ENCODE assay signal across 24 mouse cellular contexts in the genomic region with DNA sequence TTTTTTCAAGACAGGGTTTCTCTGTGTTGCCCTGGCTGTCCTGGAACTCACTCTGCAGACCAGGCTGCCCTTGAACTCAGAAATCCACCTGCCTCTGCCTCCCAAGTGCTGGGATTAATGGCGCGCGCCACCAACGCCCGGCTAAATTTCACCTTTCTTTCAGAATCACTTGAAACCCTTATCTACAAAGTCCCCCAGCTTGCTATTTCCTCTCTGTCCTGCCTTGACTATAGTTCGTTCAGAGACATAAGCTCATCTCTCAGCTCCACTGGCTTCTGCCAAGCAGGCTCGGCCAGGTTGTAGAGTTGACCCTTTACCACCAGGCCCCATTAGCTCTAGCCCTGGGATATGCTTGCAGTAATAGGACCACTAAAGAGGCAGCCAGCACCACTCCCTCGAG. TPM values are rescaled to one million over a fixed set of nuclear protein-coding genes. Genes with fewer than 3 reads are reported as not detected.
A peak's percentile ranks its signal among the peaks of the same experiment; 100 is the strongest.
DNase-seq lines count a peak whose midpoint lies in the region; ATAC-seq lines count a peak whose summit lies in the region.
"Had no signal": no experiment of that assay in that cellular context is flagged by ENCODE, and none has a peak within 500 bp of the region (broad histone marks: within the 10 kb centered on the region; RNA-seq: fewer than 3 reads in every experiment).

No protein-coding gene starts in this region.

- H3K9ac ChIP-seq in heart, embryonic 15.5 days = no peak overlapping the region
- H3K9ac ChIP-seq in lung, embryonic 15.5 days = no peak overlapping the region
- no peak overlapping the region for H3K9ac ChIP-seq in hindbrain, embryonic 12.5 days
- H3K9ac ChIP-seq: embryonic facial prominence, embryonic 12.5 days; forebrain, embryonic 12.5 days had no signal

- H3K27ac ChIP-seq in heart, embryonic 10.5 days = 0 out of 2 replicates have a peak overlapping the region, but pooled peaks have one; percentile 18
- peak overlapping the region; percentile 48 for H3K27ac ChIP-seq in heart, embryonic 15.5 days
- H3K27ac ChIP-seq in lung, embryonic 15.5 days = 0 out of 2 replicates have a peak overlapping the region, but pooled peaks have one; percentile 19
- H3K27ac ChIP-seq in hindbrain, embryonic 12.5 days = no peak overlapping the region
- H3K27ac ChIP-seq: embryonic facial prominence, embryonic 12.5 days; forebrain, embryonic 12.5 days had no signal

- no peak overlapping the region for H3K4me2 ChIP-seq in heart, embryonic 15.5 days
- no peak overlapping the region for H3K4me2 ChIP-seq in lung, embryonic 15.5 days
- no peak overlapping the region for H3K4me2 ChIP-seq in hindbrain, embryonic 12.5 days (replicated peaks)
- H3K4me2 ChIP-seq: embryonic facial prominence, embryonic 12.5 days; forebrain, embryonic 12.5 days had no signal

- no peaks in the 10 kb centered on the region for H3K36me3 ChIP-seq in heart, embryonic 10.5 days
- no peaks in the 10 kb centered on the region for H3K36me3 ChIP-seq in heart, embryonic 15.5 days
- H3K36me3 ChIP-seq in lung, embryonic 15.5 days = no peaks in the 10 kb centered on the region
- H3K36me3 ChIP-seq in hindbrain, embryonic 12.5 days = no peaks in the 10 kb centered on the region
- H3K36me3 ChIP-seq: embryonic facial prominence, embryonic 12.5 days; forebrain, embryonic 12.5 days; G1E had no signal

- H3K4me1 ChIP-seq in heart, embryonic 10.5 days = peaks cover 21% of the 10 kb centered on the region
- peaks cover 16% of the 10 kb centered on the region for H3K4me1 ChIP-seq in heart, embryonic 15.5 days (replicated peaks)
- peaks cover 11% of the 10 kb centered on the region for H3K4me1 ChIP-seq in lung, embryonic 15.5 days
- H3K4me1 ChIP-seq in hindbrain, embryonic 12.5 days = no peaks in the 10 kb centered on the region
- H3K4me1 ChIP-seq: embryonic facial prominence, embryonic 12.5 days; forebrain, embryonic 12.5 days had no signal

- intact Hi-C loops in heart, postnatal 36 days (cut with DNase I) = no loop called here

- peaks cover 9% of the 10 kb centered on the region; the same call in 1 of the 2 replicates for H3K27me3 ChIP-seq in heart, embryonic 10.5 days (ENCODE audit: insufficient read depth, poor library complexity, severe bottlenecking)
- peaks cover 3% of the 10 kb centered on the region; the same call in 1 of the 2 replicates for H3K27me3 ChIP-seq in heart, embryonic 15.5 days
- H3K27me3 ChIP-seq in lung, embryonic 15.5 days = peaks cover 3% of the 10 kb centered on the region
- peaks cover 9% of the 10 kb centered on the region for H3K27me3 ChIP-seq in hindbrain, embryonic 12.5 days

- no peak for ATAC-seq in heart, embryonic 15.5 days (replicated peaks; ENCODE audit: insufficient number of reproducible peaks, insufficient read depth, low FRiP score, low read depth)
- ATAC-seq in lung, embryonic 15.5 days (ENCODE audit: borderline replicate concordance, extremely low read depth, low FRiP score, low TSS enrichment) = no peak
- ATAC-seq in erythroid progenitor cell, adult 5-6 weeks (replicated peaks; ENCODE audit: low FRiP score, poor library complexity, severe bottlenecking) = 0 out of 2 replicates have a peak, but pooled peaks have one; percentile 25
- no peak for ATAC-seq in hindbrain, embryonic 12.5 days (ENCODE audit: low FRiP score)
- ATAC-seq: CD4-positive, CD25-positive, alpha-beta regulatory T cell, adult 4 months; forebrain, embryonic 16.5 days; hindbrain, embryonic 16.5 days; inflammation-experienced regulatory T-cells, adult 6 months; intestine, postnatal 0 days had no signal

- DNase-seq in heart, embryonic 10.5 days (ENCODE audit: low spot score) = no peak
- no peak for DNase-seq in heart, adult 18-20 months
- no peak for DNase-seq in heart, postnatal 36 days
- DNase-seq in lung, postnatal 14 days = no peak
- DNase-seq: adrenal gland, postnatal 10 days; B cell, adult 2 months; cerebellum, adult 11 months; cerebellum, adult 8-10 months; gastrocnemius, postnatal 10 days had no signal

- H3K4me3 ChIP-seq in heart, embryonic 10.5 days = no peak overlapping the region
- no peak overlapping the region for H3K4me3 ChIP-seq in heart, embryonic 15.5 days
- no peak overlapping the region for H3K4me3 ChIP-seq in lung, embryonic 15.5 days
- no peak overlapping the region for H3K4me3 ChIP-seq in hindbrain, embryonic 12.5 days
- H3K4me3 ChIP-seq: embryonic facial prominence, embryonic 12.5 days; forebrain, embryonic 12.5 days had no signal

- no peaks in the 10 kb centered on the region for H3K9me3 ChIP-seq in heart, embryonic 10.5 days
- no peaks in the 10 kb centered on the region for H3K9me3 ChIP-seq in heart, embryonic 15.5 days (replicated peaks)
- H3K9me3 ChIP-seq in lung, embryonic 15.5 days = no peaks in the 10 kb centered on the region
- no peaks in the 10 kb centered on the region for H3K9me3 ChIP-seq in hindbrain, embryonic 12.5 days (replicated peaks)
- H3K9me3 ChIP-seq: embryonic facial prominence, embryonic 12.5 days; forebrain, embryonic 12.5 days; G1E had no signal

- WGBS in heart, embryonic 10.5 days = 70% methylated on average over 8 of the region's 8 CpGs
- WGBS in heart, embryonic 15.5 days = 65% methylated on average over 8 of the region's 8 CpGs
- 64% methylated on average over 8 of the region's 8 CpGs for WGBS in lung, embryonic 15.5 days
- 84% methylated on average over 8 of the region's 8 CpGs for WGBS in hindbrain, embryonic 12.5 days

RNA-seq across cellular contexts. Expression of gene Zbtb8b, which starts 6.7 kb away (rescaled TPM):
- 3.4 and 3.9 TPM in 2 replicates for polyA plus RNA-seq in heart, embryonic 10.5 days (2016; fragmentation: Nextera tagmentation; extraction: Ambion mirVana)
- total RNA-seq in heart, adult 18-20 months (2021) = under 1 TPM in 1 of 2 experiments, not detected in 1; 0.69 TPM
- 5.8 and 6.2 TPM in 2 replicates for polyA plus RNA-seq in heart, embryonic 15.5 days (2015; fragmentation: Nextera tagmentation; extraction: Ambion mirVana)
- not detected for total RNA-seq in heart, postnatal 36 days (2021)
- 2.2 and 3.1 TPM in 2 replicates for polyA plus RNA-seq in lung, embryonic 15.5 days (2015; fragmentation: Nextera tagmentation; extraction: Ambion mirVana)
- not detected in 2 replicates for total RNA-seq in erythroid progenitor cell, adult 5-6 weeks (2015; ENCODE audit: low replicate concordance)
- total RNA-seq in erythroid progenitor cell, adult 5-6 weeks (2017; ENCODE audit: low replicate concordance) = not detected in 2 replicates
- 6.0 and 6.4 TPM in 2 replicates for polyA plus RNA-seq in hindbrain, embryonic 12.5 days (2016; fragmentation: Nextera tagmentation; extraction: Ambion mirVana)
- total RNA-seq: gastrocnemius, postnatal 10 days had no signal
- polyA plus RNA-seq: CD4-positive, CD25-positive, alpha-beta regulatory T cell, adult 4 months; G1E; inflammation-experienced regulatory T-cells, adult 6 months had no signal

RNA-seq across cellular contexts. Expression of gene Bsdc1, which starts 14.0 kb away (rescaled TPM):
- 22.4 and 22.9 TPM in 2 replicates for polyA plus RNA-seq in heart, embryonic 10.5 days (2016; fragmentation: Nextera tagmentation; extraction: Ambion mirVana)
- total RNA-seq in heart, adult 18-20 months (2021) = 10 to 100 TPM; 46.7 to 49.1 TPM
- 23.1 and 27.2 TPM in 2 replicates for polyA plus RNA-seq in heart, embryonic 15.5 days (2015; fragmentation: Nextera tagmentation; extraction: Ambion mirVana)
- 10 to 100 TPM; 50.3 to 53.8 TPM for total RNA-seq in heart, postnatal 36 days (2021)
- 23.1 and 24.2 TPM in 2 replicates for polyA plus RNA-seq in lung, embryonic 15.5 days (2015; fragmentation: Nextera tagmentation; extraction: Ambion mirVana)
- total RNA-seq in erythroid progenitor cell, adult 5-6 weeks (2015; ENCODE audit: low replicate concordance) = 127 and 193 TPM in 2 replicates
- 200 and 208 TPM in 2 replicates for total RNA-seq in erythroid progenitor cell, adult 5-6 weeks (2017; ENCODE audit: low replicate concordance)
- 33.0 TPM in 2 replicates for polyA plus RNA-seq in hindbrain, embryonic 12.5 days (2016; fragmentation: Nextera tagmentation; extraction: Ambion mirVana)

RNA-seq across cellular contexts. Expression of gene Tssk3, which starts 43.5 kb away (rescaled TPM):
- polyA plus RNA-seq in heart, embryonic 10.5 days (2016; fragmentation: Nextera tagmentation; extraction: Ambion mirVana) = not detected in 2 replicates
- total RNA-seq in heart, adult 18-20 months (2021) = not detected
- not detected in 2 replicates for polyA plus RNA-seq in heart, embryonic 15.5 days (2015; fragmentation: Nextera tagmentation; extraction: Ambion mirVana)
- total RNA-seq in heart, postnatal 36 days (2021) = not detected
- polyA plus RNA-seq in lung, embryonic 15.5 days (2015; fragmentation: Nextera tagmentation; extraction: Ambion mirVana) = not detected in 2 replicates
- total RNA-seq in erythroid progenitor cell, adult 5-6 weeks (2015; ENCODE audit: low replicate concordance) = not detected in 2 replicates
- total RNA-seq in erythroid progenitor cell, adult 5-6 weeks (2017; ENCODE audit: low replicate concordance) = not detected in 2 replicates
- not detected in 2 replicates for polyA plus RNA-seq in hindbrain, embryonic 12.5 days (2016; fragmentation: Nextera tagmentation; extraction: Ambion mirVana)
- total RNA-seq: adrenal gland, postnatal 10 days; adrenal gland, postnatal 4 days; gastrocnemius, postnatal 10 days; heart, postnatal 25 days had no signal
- polyA plus RNA-seq: CD4-positive, CD25-positive, alpha-beta regulatory T cell, adult 4 months; embryonic facial prominence, embryonic 12.5 days; forebrain, embryonic 12.5 days; G1E; hindbrain, embryonic 11.5 days; inflammation-experienced regulatory T-cells, adult 6 months; intestine, postnatal 0 days had no signal

RNA-seq across cellular contexts. Expression of gene Fam229a, which starts 43.6 kb away (rescaled TPM):
- not detected in 2 replicates for polyA plus RNA-seq in heart, embryonic 10.5 days (2016; fragmentation: Nextera tagmentation; extraction: Ambion mirVana)
- under 1 TPM in 1 of 2 experiments, not detected in 1; 0.57 TPM for total RNA-seq in heart, adult 18-20 months (2021)
- polyA plus RNA-seq in heart, embryonic 15.5 days (2015; fragmentation: Nextera tagmentation; extraction: Ambion mirVana) = 0.27 TPM in 1 of 2 replicates, not detected in the other
- not detected for total RNA-seq in heart, postnatal 36 days (2021)
- not detected in 2 replicates for polyA plus RNA-seq in lung, embryonic 15.5 days (2015; fragmentation: Nextera tagmentation; extraction: Ambion mirVana)
- total RNA-seq in erythroid progenitor cell, adult 5-6 weeks (2015; ENCODE audit: low replicate concordance) = 7.5 TPM in 1 of 2 replicates, not detected in the other
- not detected in 2 replicates for total RNA-seq in erythroid progenitor cell, adult 5-6 weeks (2017; ENCODE audit: low replicate concordance)
- polyA plus RNA-seq in hindbrain, embryonic 12.5 days (2016; fragmentation: Nextera tagmentation; extraction: Ambion mirVana) = 0.46 TPM in 1 of 2 replicates, not detected in the other
- total RNA-seq: adrenal gland, postnatal 10 days; adrenal gland, postnatal 4 days; G1E; gastrocnemius, postnatal 10 days; heart, postnatal 25 days had no signal
- polyA plus RNA-seq: CD4-positive, CD25-positive, alpha-beta regulatory T cell, adult 4 months; forebrain, embryonic 12.5 days; G1E; hindbrain, embryonic 11.5 days; inflammation-experienced regulatory T-cells, adult 6 months had no signal
